Mouse (Mus musculus): Measurements from ENCODE around the gene Slc6a6. TPM values are rescaled to one million over a fixed set of nuclear protein-coding genes. Genes with fewer than 3 reads are reported as not detected.

Gene Slc6a6
- polyA plus RNA-seq, 1 experiment from 2014 or later = 98.3 TPM

- H3K9me3 ChIP-seq = no peaks in the 10 kb centered on the region
- peaks cover 43% of the 10 kb centered on the region for H3K4me1 ChIP-seq (replicated peaks)
- no peak overlapping the region for H3K4me2 ChIP-seq
- peak overlapping the region; percentile 91 for H3K27ac ChIP-seq
- 0 out of 2 replicates have a peak, but pooled peaks have one; percentile 7 for ATAC-seq (ENCODE audit: low FRiP score)
- no peaks in the 10 kb centered on the region for H3K27me3 ChIP-seq
- no peak overlapping the region for H3K4me3 ChIP-seq
- 64% methylated on average over 8 of the region's 8 CpGs for WGBS
- peaks cover 45% of the 10 kb centered on the region for H3K36me3 ChIP-seq
- H3K9ac ChIP-seq = no peak overlapping the region
These were observed 23.5 kb downstream of the Slc6a6 start for GRCm38 (mm10) chr6:91707276-91707885.

DNA sequence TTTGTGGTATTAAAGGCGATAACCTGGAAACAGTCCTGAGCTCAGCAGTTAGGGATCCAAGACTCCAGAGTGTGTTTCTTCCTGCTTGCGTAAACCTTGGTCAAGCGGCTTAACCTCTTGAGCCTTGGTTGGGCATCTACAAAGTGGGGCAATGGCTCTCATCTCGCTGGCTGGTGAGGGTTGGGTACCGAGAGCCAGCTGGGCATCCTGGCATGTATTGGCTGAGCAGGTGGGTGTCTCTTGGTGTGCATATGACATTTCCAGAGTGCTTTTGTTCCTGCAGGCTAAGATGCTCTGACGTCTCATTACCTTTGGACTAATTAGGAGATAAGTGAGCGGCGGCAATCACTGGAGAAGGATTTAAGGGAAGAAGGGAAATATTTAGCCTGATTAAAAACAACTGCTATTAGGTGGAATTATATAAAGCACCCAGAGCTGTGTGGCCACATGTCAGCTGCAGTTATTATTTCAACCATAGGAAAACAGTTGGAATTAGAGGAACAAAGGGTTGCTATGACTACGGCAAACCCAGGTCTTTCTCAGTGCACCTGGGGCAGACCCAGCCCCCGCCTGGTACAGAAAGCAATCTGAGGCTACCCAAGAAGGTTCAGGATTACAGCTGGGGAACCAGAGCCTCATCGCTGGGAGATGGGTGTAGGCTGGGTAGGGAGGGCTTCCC, 24.2 kb downstream of the Slc6a6 start:
- H3K36me3 ChIP-seq = peaks cover 39% of the 10 kb centered on the region
- no peaks in the 10 kb centered on the region for H3K9me3 ChIP-seq
- H3K4me3 ChIP-seq = no peak overlapping the region
- ATAC-seq (ENCODE audit: low FRiP score) = peak; percentile 60
- peaks cover 50% of the 10 kb centered on the region for H3K4me1 ChIP-seq (replicated peaks)
- WGBS = 72% methylated on average over 11 of the region's 11 CpGs
- H3K27ac ChIP-seq = peak overlapping the region; percentile 91
- H3K27me3 ChIP-seq = no peaks in the 10 kb centered on the region
- no peak overlapping the region for H3K4me2 ChIP-seq
- H3K9ac ChIP-seq = no peak overlapping the region

- H3K4me1 ChIP-seq (replicated peaks) = peaks cover 59% of the 10 kb centered on the region
- H3K27me3 ChIP-seq = no peaks in the 10 kb centered on the region
- 90% methylated on average over 1 of the region's 2 CpGs for WGBS
- no peak overlapping the region for H3K4me2 ChIP-seq
- peaks cover 33% of the 10 kb centered on the region for H3K36me3 ChIP-seq
- ATAC-seq (ENCODE audit: low FRiP score) = no peak
- no peak overlapping the region for H3K9ac ChIP-seq
- H3K27ac ChIP-seq = peak overlapping the region; percentile 91
- no peaks in the 10 kb centered on the region for H3K9me3 ChIP-seq
- H3K4me3 ChIP-seq = no peak overlapping the region
These were observed 25.1 kb downstream of the Slc6a6 start for GRCm38 (mm10) chr6:91708919-91709318.

DNA sequence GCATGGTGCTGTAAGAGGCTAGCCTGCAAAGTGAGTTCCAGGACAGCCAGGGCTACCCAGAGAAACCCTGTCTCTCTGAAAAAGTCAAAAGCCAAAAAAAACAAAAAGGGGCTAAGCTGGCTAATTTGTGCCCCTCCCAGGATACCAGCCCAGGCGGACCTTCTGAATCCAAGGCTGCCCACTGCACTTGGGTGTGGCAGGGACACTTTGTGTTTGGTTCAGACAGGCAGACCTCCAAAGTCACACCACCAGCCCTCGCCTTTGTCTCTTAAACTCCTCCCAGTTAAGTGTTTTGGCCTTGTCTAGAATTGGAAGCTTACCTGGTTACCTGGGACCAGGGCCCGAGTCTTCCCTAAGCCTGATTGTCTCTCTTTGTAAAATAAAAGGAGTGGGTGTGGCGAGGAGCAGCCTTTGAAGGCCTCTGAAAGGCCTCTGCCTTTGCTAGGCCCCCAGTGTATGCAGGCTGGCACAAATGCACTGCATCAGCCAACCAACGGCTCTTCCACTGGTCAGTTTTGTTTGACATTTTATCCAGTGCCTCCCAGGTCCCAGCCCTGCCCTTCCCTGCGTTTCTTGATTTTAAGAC, 26.6 kb downstream of the Slc6a6 start:
- Histone ChIP-seq H3K27me3 (no peaks in the 10 kb centered on the region), H3K4me1 (replicated peaks) (peaks cover 64% of the 10 kb centered on the region), H3K9me3 (no peaks in the 10 kb centered on the region), H3K36me3 (peaks cover 24% of the 10 kb centered on the region), H3K9ac (no peak overlapping the region), H3K4me2 (no peak overlapping the region), H3K27ac (peak overlapping the region; percentile 10; the same call in 1 of the 2 replicates), H3K4me3 (no peak overlapping the region)
- ATAC-seq (ENCODE audit: low FRiP score) = no peak
- 49% methylated on average over 6 of the region's 6 CpGs for WGBS

DNA sequence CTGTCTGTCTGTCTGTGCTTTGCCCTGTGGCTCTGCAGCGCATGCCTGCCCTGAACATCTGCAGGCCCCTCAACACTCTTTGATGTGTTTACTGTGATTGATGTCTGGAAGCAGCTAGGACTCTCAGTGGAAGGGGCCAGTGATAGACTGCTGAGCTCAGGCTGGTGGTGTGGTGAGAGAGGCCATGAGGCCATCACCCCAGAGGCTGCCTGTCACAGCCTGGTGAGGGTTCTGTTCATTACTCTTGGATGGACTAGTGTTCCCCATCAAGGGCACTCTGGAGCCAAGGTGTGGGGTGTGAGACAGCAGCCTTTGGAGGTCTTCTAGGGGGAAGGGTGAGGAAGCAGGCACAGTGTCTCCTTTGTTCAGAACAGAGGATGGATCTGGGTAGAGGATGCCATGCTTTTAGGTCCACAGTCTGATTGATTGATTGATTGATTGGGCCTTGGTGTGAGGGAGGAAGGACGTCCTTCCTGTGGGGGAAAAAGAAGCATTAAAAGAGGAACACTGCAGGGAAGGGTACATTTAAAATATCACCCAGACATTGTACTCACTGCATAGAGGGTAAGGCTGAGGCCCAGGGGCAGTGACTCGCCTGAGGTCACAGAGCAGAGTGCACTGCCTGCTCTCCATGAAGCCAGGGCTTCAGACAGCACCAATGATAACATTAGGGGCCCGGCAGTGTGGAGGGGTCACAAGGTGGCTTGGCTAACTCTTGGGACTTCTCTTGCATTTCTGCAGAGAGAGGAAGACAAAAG, 28.4 kb downstream of the Slc6a6 start:
- H3K27ac ChIP-seq = peak overlapping the region; percentile 85
- peaks cover 64% of the 10 kb centered on the region for H3K4me1 ChIP-seq (replicated peaks)
- H3K9me3 ChIP-seq = no peaks in the 10 kb centered on the region
- ATAC-seq (ENCODE audit: low FRiP score) = no peak; the same call in 1 of the 2 replicates
- H3K9ac ChIP-seq = peak overlapping the region; percentile 61
- H3K4me2 ChIP-seq = peak overlapping the region; percentile 4; the same call in 1 of the 2 replicates
- peaks cover 16% of the 10 kb centered on the region for H3K36me3 ChIP-seq
- H3K27me3 ChIP-seq = no peaks in the 10 kb centered on the region
- 8% methylated on average over 4 of the region's 4 CpGs for WGBS
- H3K4me3 ChIP-seq = no peak overlapping the region

DNA sequence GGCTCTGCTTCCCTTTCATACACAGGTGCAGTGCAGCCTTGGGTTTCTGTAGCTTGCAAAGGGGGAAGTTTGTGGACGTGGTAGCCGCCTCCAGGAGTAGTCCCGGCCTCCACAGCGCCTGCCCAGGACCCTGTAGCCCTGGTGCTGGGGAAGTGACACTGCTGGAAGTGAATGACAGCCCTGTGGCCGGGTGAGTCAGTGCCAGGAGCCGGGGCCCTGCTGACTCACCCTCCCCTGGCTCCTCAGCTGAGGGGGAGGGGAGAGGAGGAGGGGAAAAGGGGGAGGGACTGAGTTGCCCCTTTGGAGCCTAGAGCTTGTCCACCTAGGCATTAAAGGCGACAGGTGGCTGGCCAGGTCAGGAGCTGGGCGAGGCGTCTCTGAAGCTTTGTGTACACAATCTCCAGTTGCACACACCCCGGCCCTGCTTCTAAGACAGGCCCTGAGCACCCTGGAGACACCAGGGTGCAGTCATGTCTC, 29.0 kb downstream of the Slc6a6 start:
- H3K4me1 ChIP-seq (replicated peaks) = peaks cover 62% of the 10 kb centered on the region
- H3K36me3 ChIP-seq = peaks cover 16% of the 10 kb centered on the region
- ATAC-seq (ENCODE audit: low FRiP score) = no peak; the same call in 1 of the 2 replicates
- peak overlapping the region; percentile 61 for H3K9ac ChIP-seq
- H3K4me2 ChIP-seq = peak overlapping the region; percentile 4; the same call in 1 of the 2 replicates
- no peak overlapping the region for H3K4me3 ChIP-seq
- no peaks in the 10 kb centered on the region for H3K27me3 ChIP-seq
- H3K9me3 ChIP-seq = no peaks in the 10 kb centered on the region
- WGBS = 7% methylated on average over 10 of the region's 10 CpGs
- peak overlapping the region; percentile 85 for H3K27ac ChIP-seq

- 2% methylated on average over 5 of the region's 5 CpGs for WGBS
These were observed 29.6 kb downstream of the Slc6a6 start for GRCm38 (mm10) chr6:91713370-91713896.

GRCm38 (mm10) chr6:91715023-91715422, 31.2 kb downstream of the Slc6a6 start:
- ATAC-seq (ENCODE audit: low FRiP score) = no peak
- Histone ChIP-seq H3K36me3 (peaks cover 16% of the 10 kb centered on the region), H3K4me2 (no peak overlapping the region), H3K4me1 (replicated peaks) (peaks cover 69% of the 10 kb centered on the region), H3K27ac (peak overlapping the region; percentile 60), H3K4me3 (no peak overlapping the region), H3K27me3 (no peaks in the 10 kb centered on the region), H3K9ac (no peak overlapping the region), H3K9me3 (no peaks in the 10 kb centered on the region)
- 84% methylated on average over 8 of the region's 8 CpGs for WGBS

More at GRCm38 (mm10) chr6:91713370-91713896, 29.6 kb downstream of the Slc6a6 start:
- Histone ChIP-seq H3K36me3 (peaks cover 16% of the 10 kb centered on the region), H3K27ac (peak overlapping the region; percentile 85), H3K4me2 (no peak overlapping the region), H3K9me3 (no peaks in the 10 kb centered on the region), H3K4me3 (no peak overlapping the region), H3K9ac (peak overlapping the region; percentile 61), H3K27me3 (no peaks in the 10 kb centered on the region), H3K4me1 (replicated peaks) (peaks cover 62% of the 10 kb centered on the region)
- no peak for ATAC-seq (ENCODE audit: low FRiP score)

DNA sequence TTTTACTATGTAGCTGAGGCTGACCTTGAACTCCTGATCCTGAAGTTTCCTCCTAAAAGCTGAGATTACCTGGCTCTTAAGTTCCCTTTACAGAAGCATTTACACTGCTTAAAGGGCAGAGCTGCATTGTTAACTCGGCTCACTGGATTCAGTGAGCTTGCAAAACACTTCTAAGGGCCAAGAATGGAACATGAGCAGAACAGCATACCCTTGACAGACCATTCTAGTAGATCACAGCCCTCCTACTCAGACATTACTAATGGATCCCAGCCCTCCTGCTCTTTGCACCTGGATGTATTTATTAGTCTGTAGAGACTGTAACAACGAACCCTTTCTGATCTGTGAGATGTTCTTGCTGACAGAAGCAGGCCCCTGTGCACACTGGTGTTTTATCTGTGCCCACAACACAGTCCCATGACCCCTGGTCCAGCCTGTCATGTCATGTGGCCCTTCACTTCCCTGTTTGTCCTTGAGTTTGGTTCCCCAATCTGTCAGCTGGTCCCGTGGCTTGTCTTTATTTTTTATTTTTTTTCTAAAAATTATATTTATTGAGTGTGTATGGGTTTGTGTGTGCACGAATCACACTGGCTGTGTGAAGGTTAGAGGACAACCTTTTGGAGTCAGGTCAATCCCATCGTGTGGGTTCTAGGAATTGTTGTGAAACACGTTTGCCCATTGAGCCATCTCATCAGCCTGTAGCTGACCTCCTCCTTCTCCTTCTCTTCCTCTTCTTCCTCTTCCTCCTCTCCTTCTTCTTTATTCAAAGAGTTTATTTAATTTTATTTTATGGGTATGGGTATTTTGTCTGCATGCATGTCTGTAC, 32.3 kb downstream of the Slc6a6 start:
- WGBS = 80% methylated on average over 6 of the region's 6 CpGs
- Histone ChIP-seq H3K9me3 (no peaks in the 10 kb centered on the region), H3K27me3 (no peaks in the 10 kb centered on the region), H3K4me3 (no peak overlapping the region), H3K36me3 (peaks cover 16% of the 10 kb centered on the region), H3K27ac (no peak overlapping the region), H3K4me1 (replicated peaks) (peaks cover 74% of the 10 kb centered on the region), H3K9ac (no peak overlapping the region), H3K4me2 (no peak overlapping the region)
- no peak for ATAC-seq (ENCODE audit: low FRiP score)

DNA sequence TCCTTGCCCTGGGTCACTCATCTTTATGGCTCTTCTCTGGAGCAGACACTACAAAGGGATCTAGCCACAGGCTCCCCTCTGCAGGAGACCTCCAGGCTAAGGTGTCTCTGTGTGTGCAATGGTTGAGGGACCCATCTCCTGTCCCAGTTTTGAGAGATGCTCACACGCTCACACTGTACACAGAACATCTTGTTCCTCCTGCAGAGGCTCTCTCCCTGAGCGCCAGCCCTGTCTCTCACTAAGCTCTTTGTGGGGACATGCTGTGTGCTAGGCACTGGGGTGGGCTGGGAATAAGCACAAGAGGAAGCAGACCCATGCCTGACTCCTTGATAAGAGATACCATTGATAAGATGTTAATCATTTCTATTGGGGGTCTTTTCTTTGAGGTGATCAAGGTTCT, 34.2 kb downstream of the Slc6a6 start:
- H3K4me1 ChIP-seq (replicated peaks) = peaks cover 68% of the 10 kb centered on the region
- H3K9me3 ChIP-seq = no peaks in the 10 kb centered on the region
- WGBS = 80% methylated on average over 2 of the region's 2 CpGs
- no peak for ATAC-seq (ENCODE audit: low FRiP score)
- H3K4me2 ChIP-seq = no peak overlapping the region
- H3K36me3 ChIP-seq = peaks cover 15% of the 10 kb centered on the region
- no peak overlapping the region for H3K4me3 ChIP-seq
- H3K9ac ChIP-seq = peak overlapping the region; percentile 55; the same call in 1 of the 2 replicates
- peak overlapping the region; percentile 94 for H3K27ac ChIP-seq
- H3K27me3 ChIP-seq = no peaks in the 10 kb centered on the region

GRCm38 (mm10) chr6:91718603-91719002, 34.8 kb downstream of the Slc6a6 start:
- Histone ChIP-seq H3K4me1 (replicated peaks) (peaks cover 63% of the 10 kb centered on the region), H3K9me3 (no peaks in the 10 kb centered on the region), H3K9ac (peak overlapping the region; percentile 55), H3K4me2 (no peak overlapping the region), H3K27me3 (no peaks in the 10 kb centered on the region), H3K27ac (peak overlapping the region; percentile 94), H3K4me3 (no peak overlapping the region), H3K36me3 (peaks cover 20% of the 10 kb centered on the region)
- WGBS = 51% methylated on average over 3 of the region's 3 CpGs
- no peak for ATAC-seq (ENCODE audit: low FRiP score)

Measured in hindbrain, embryonic 13.5 days (tissue).